Mouse (Mus musculus): ENCODE data around the gene Galnt6. TPM values are rescaled to one million over a fixed set of nuclear protein-coding genes. Genes with fewer than 3 reads are reported as not detected.
A peak's percentile ranks its signal among the peaks of the same experiment; 100 is the strongest.

Gene Galnt6
- polyA plus RNA-seq, 1 experiment from 2014 or later = 0.22 TPM

DNA sequence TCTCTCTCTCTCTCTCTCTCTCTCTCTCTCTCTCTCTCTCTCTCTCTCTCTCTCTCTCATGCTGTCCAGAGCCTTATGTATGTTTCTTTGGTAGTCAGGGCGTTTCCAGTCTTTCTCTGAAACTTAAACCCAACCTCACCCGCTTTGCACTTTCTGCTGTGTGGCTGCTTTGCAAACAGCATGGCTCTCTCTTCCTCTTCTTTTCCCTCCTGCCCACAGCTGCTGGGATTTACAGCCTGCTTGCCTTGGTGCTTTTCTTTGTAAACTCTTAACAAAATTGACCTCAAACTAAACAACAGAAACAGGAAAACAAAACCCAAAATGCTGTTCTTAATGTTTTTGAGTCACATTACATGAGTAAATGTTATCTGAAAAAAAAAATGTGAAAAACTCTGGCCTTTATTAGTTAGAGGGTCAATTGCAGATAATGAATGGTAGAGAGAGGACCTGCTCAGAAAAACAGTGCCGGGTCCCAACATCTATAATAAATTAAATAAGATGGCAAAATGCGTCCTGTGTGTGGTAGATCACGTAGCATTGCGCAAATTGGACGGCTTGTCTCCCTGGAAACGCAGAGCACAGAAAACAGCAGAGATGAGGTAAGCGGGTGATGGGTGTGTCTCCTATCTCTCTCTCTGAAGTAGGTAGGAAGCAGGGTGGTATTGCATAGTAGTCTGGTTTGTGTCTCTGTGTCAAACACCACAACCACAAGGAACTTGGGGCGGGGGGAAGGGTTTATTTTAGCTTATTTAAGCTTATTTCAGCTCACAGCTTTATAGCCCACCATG is 20.8 kb upstream of the Galnt6 start:
- H3K9ac ChIP-seq = no peak overlapping the region
- ATAC-seq (replicated peaks) = no peak
- H3K4me3 ChIP-seq = no peak overlapping the region
- H3K9me3 ChIP-seq = no peaks in the 10 kb centered on the region
- H3K4me2 ChIP-seq = no peak overlapping the region
- H3K4me1 ChIP-seq = peaks cover 12% of the 10 kb centered on the region
- no peaks in the 10 kb centered on the region for H3K36me3 ChIP-seq (replicated peaks)
- 0 out of 2 replicates have a peak, but pooled peaks cover 2% of the 10 kb centered on the region for H3K27me3 ChIP-seq (replicated peaks)
- WGBS = 71% methylated on average over 10 of the region's 10 CpGs
- no peak overlapping the region for H3K27ac ChIP-seq

- no peak overlapping the region for H3K9ac ChIP-seq
- no peaks in the 10 kb centered on the region for H3K36me3 ChIP-seq (replicated peaks)
- WGBS = 94% methylated on average over 3 of the region's 3 CpGs
- 0 out of 2 replicates have a peak, but pooled peaks cover 2% of the 10 kb centered on the region for H3K27me3 ChIP-seq (replicated peaks)
- no peak overlapping the region for H3K4me3 ChIP-seq
- H3K9me3 ChIP-seq = no peaks in the 10 kb centered on the region
- H3K4me1 ChIP-seq = peaks cover 11% of the 10 kb centered on the region
- no peak overlapping the region for H3K4me2 ChIP-seq
- H3K27ac ChIP-seq = no peak overlapping the region
- ATAC-seq (replicated peaks) = no peak
Measured at GRCm38 (mm10) chr15:100748584-100748983, 19.4 kb upstream of the Galnt6 start.

GRCm38 (mm10) chr15:100747121-100747963 is 18.2 kb upstream of the Galnt6 start:
- Histone ChIP-seq H3K27ac (0 out of 2 replicates have a peak overlapping the region, but pooled peaks have one; percentile 29), H3K9me3 (no peaks in the 10 kb centered on the region), H3K9ac (no peak overlapping the region), H3K36me3 (replicated peaks) (no peaks in the 10 kb centered on the region), H3K4me2 (peak overlapping the region; percentile 52), H3K4me3 (peak overlapping the region; percentile 25), H3K4me1 (peaks cover 11% of the 10 kb centered on the region), H3K27me3 (replicated peaks) (0 out of 2 replicates have a peak, but pooled peaks cover 2% of the 10 kb centered on the region)
- ATAC-seq (replicated peaks) = no peak
- 2% methylated on average over 26 of the region's 27 CpGs for WGBS

DNA sequence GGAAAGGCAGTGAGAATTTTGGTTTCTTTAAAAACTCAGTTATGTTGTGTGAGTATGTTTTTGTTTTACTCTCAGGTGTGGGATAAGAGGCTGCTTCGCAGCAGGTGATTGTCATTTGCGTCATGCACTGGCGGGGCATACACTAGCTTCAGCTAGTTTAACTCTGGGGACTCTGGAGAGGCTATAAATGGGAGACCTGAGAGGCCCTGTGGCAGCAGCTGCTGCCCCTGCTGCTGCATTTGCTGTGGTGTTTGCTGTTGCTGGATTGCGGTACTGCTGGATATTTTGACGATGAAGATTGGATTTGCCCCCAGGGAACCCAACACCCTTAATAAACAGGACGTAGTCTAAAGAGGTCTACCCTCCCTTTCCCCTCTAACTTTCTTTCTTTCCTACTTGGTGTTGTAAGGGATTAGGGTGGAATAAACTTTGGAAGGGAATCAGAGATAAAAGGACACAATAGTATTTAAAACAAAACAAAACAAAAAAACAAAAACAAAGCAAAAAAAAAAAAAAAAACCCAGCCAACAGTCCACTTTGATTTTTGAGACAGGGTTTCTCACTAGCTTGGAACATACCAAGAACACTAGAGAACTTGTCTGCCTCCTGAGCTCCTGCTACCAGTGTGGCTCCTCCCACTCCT is 17.4 kb upstream of the Galnt6 start:
- peak overlapping the region; percentile 52 for H3K4me2 ChIP-seq
- no peak for ATAC-seq (replicated peaks)
- no peaks in the 10 kb centered on the region for H3K36me3 ChIP-seq (replicated peaks)
- peaks cover 11% of the 10 kb centered on the region for H3K4me1 ChIP-seq
- H3K27ac ChIP-seq = no peak overlapping the region
- H3K4me3 ChIP-seq = peak overlapping the region; percentile 25
- no peak overlapping the region for H3K9ac ChIP-seq
- no peaks in the 10 kb centered on the region for H3K9me3 ChIP-seq
- 42% methylated on average over 6 of the region's 6 CpGs for WGBS
- H3K27me3 ChIP-seq (replicated peaks) = 0 out of 2 replicates have a peak, but pooled peaks cover 2% of the 10 kb centered on the region

DNA sequence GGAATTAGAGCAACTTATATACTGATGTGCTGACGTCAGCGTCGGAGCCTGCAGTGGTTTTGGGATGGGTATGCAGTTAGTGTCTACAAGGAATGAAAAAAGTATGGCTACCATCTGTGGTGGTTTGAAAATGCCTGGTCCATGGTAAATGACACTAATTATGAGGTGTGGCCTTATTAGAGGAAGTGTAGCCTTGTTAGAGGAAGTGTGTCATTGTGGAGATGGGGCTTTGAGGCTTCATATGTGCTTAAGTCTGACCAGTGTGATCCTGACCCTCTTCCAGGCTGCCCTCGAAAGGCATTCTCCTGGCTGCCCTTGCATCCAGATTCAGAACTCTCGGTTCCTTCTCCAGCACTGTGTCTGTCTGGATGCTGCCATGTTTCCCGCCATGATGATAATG is 14.1 kb upstream of the Galnt6 start:
- peaks cover 11% of the 10 kb centered on the region for H3K4me1 ChIP-seq
- H3K9me3 ChIP-seq = no peaks in the 10 kb centered on the region
- H3K4me2 ChIP-seq = no peak overlapping the region
- WGBS = 93% methylated on average over 6 of the region's 6 CpGs
- no peaks in the 10 kb centered on the region for H3K36me3 ChIP-seq (replicated peaks)
- no peak overlapping the region for H3K27ac ChIP-seq
- ATAC-seq (replicated peaks) = no peak
- H3K4me3 ChIP-seq = no peak overlapping the region
- H3K27me3 ChIP-seq (replicated peaks) = 0 out of 2 replicates have a peak, but pooled peaks cover 2% of the 10 kb centered on the region
- H3K9ac ChIP-seq = no peak overlapping the region

DNA sequence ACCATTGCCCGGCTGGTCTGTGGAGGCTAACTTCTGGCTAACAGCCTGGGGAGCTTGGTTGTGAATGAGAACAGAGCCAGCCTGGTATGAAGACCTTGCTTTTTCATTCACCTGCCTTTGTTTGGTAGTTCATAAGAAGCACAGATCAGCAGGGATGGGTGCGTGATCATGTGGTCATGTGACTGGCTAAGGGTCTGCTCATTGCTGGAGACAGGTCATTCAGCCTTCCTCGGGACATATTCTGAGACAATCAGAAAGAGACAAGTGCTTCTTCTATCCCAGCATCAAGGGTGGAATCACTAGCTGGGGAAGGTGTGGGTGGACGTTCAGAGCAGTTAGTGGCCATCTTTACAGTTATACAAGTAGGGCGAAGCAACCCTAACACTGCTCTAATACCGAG is 10.3 kb upstream of the Galnt6 start:
- no peak overlapping the region for H3K4me2 ChIP-seq

GRCm38 (mm10) chr15:100738351-100738781 is 9.2 kb upstream of the Galnt6 start:
- WGBS = 90% methylated on average over 7 of the region's 7 CpGs
- Histone ChIP-seq H3K9ac (no peak overlapping the region), H3K27ac (no peak overlapping the region), H3K4me3 (no peak overlapping the region), H3K27me3 (replicated peaks) (no peaks in the 10 kb centered on the region), H3K36me3 (replicated peaks) (no peaks in the 10 kb centered on the region), H3K4me1 (no peaks in the 10 kb centered on the region), H3K9me3 (no peaks in the 10 kb centered on the region), H3K4me2 (no peak overlapping the region)
- no peak for ATAC-seq (replicated peaks)

More for the DNA sequence above, 10.3 kb upstream of the Galnt6 start:
- Histone ChIP-seq H3K27ac (no peak overlapping the region), H3K36me3 (replicated peaks) (no peaks in the 10 kb centered on the region), H3K9ac (no peak overlapping the region), H3K4me3 (no peak overlapping the region), H3K27me3 (replicated peaks) (no peaks in the 10 kb centered on the region), H3K4me1 (no peaks in the 10 kb centered on the region), H3K9me3 (no peaks in the 10 kb centered on the region)
- WGBS = 87% methylated on average over 6 of the region's 6 CpGs
- ATAC-seq (replicated peaks) = no peak

- Histone ChIP-seq H3K9ac (no peak overlapping the region), H3K4me2 (no peak overlapping the region), H3K36me3 (replicated peaks) (no peaks in the 10 kb centered on the region), H3K27me3 (replicated peaks) (no peaks in the 10 kb centered on the region), H3K4me3 (no peak overlapping the region), H3K9me3 (no peaks in the 10 kb centered on the region), H3K4me1 (no peaks in the 10 kb centered on the region), H3K27ac (no peak overlapping the region)
- WGBS = 91% methylated on average over 3 of the region's 3 CpGs
- no peak for ATAC-seq (replicated peaks)
Measured at GRCm38 (mm10) chr15:100737667-100738066, 8.5 kb upstream of the Galnt6 start.

DNA sequence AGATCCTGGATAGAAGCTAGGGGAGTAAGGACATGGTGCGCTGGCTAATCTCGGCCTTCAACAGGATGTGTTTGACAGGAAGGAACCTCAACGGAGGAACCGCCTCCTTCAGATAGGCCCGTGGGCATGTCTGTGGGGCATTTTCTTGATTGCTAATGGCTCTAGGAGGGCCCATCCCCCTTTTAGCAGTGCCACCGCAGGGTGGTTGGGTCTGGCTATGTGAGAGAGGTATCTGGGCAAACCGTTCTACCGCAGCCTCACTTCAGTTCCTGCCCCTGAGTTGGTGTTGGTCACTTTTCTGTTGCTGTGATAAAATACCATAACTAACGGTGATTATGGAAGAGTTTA is 6.8 kb upstream of the Galnt6 start:
- Histone ChIP-seq H3K36me3 (replicated peaks) (no peaks in the 10 kb centered on the region), H3K9me3 (no peaks in the 10 kb centered on the region), H3K27ac (no peak overlapping the region), H3K9ac (no peak overlapping the region), H3K4me3 (no peak overlapping the region), H3K4me1 (no peaks in the 10 kb centered on the region), H3K4me2 (no peak overlapping the region), H3K27me3 (replicated peaks) (0 out of 2 replicates have a peak, but pooled peaks cover 4% of the 10 kb centered on the region)
- 86% methylated on average over 9 of the region's 9 CpGs for WGBS
- ATAC-seq (replicated peaks) = no peak

GRCm38 (mm10) chr15:100735095-100735952 is 6.1 kb upstream of the Galnt6 start:
- Histone ChIP-seq H3K4me2 (no peak overlapping the region), H3K27ac (no peak overlapping the region), H3K4me1 (no peaks in the 10 kb centered on the region), H3K9me3 (no peaks in the 10 kb centered on the region), H3K9ac (no peak overlapping the region), H3K27me3 (replicated peaks) (peaks cover 7% of the 10 kb centered on the region; the same call in 1 of the 2 replicates), H3K4me3 (no peak overlapping the region), H3K36me3 (replicated peaks) (no peaks in the 10 kb centered on the region)
- ATAC-seq (replicated peaks) = no peak
- WGBS = 82% methylated on average over 14 of the region's 15 CpGs

- no peak for ATAC-seq (replicated peaks)
- peaks cover 8% of the 10 kb centered on the region for H3K4me1 ChIP-seq
- H3K9me3 ChIP-seq = no peaks in the 10 kb centered on the region
- 42% methylated on average over 5 of the region's 5 CpGs for WGBS
- H3K27me3 ChIP-seq (replicated peaks) = peaks cover 34% of the 10 kb centered on the region
- no peak overlapping the region for H3K4me2 ChIP-seq
- H3K4me3 ChIP-seq = no peak overlapping the region
- H3K27ac ChIP-seq = no peak overlapping the region
- H3K36me3 ChIP-seq (replicated peaks) = no peaks in the 10 kb centered on the region
- H3K9ac ChIP-seq = no peak overlapping the region
Measured at GRCm38 (mm10) chr15:100732580-100732979, 3.4 kb upstream of the Galnt6 start.
